Mouse (Mus musculus) CD4-positive, CD25-positive, alpha-beta regulatory T cell, adult 4 months (primary cell): Measurements from ENCODE around the gene Tbc1d30. TPM values are rescaled to one million over a fixed set of nuclear protein-coding genes. Genes with fewer than 3 reads are reported as not detected.

Experiments
- ATAC-seq: one replicate; pipeline ENCODE4 v1.8.0; 2017
- polyA plus RNA-seq, 2 experiments: library from polyadenylated mRNA; unstranded; fragments of 100-300 nt; shearing (Covaris generic); gene quantifications; one replicate each; pipeline ENCODE4 v1.2.1; 2017

Gene Tbc1d30
- polyA plus RNA-seq, 2 experiments from 2014 or later = 3.1 to 3.4 TPM

DNA sequence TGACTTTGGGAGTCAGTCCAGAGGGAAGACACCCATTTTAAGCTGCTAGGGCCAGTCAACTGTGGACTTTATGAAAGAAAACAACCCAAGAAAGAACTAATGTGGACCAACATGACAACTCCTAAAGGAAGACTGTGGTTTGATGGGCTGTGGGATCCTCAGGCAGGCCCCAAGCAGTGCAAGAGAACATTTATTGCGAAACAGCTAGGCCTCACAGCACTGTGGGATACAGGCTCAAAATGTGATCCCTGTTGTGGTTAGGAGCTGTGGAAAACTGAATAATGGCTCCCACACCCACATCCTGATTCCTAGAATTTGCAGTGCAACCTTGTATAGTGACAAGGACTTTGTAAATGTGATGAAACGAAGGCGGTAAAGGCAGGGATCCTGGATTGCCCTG lies 134.3 kb downstream of the Tbc1d30 start:
- ATAC-seq = no peak

Other genes with a start within 250 kb of the Tbc1d30 start
- gene Gns, start 13.8 kb upstream of the Tbc1d30 start, polyA plus RNA-seq = 10 to 100 TPM in 1 of 2 experiments, 1 to 10 TPM in 1; 9.1 to 13.6 TPM
- gene Rassf3, start 125.1 kb upstream of the Tbc1d30 start, polyA plus RNA-seq = 1 to 10 TPM; 5.4 to 5.5 TPM
- gene Tbk1, start 235.5 kb upstream of the Tbc1d30 start, polyA plus RNA-seq = 100 to 1,000 TPM in 1 of 2 experiments, 10 to 100 TPM in 1; 86.5 to 118 TPM